Mouse (Mus musculus) lung, postnatal 14 days (tissue): ENCODE measurements around the gene Pfn1.

Source experiments
- DNase-seq: peaks from one replicate; pipeline ENCODE4 v3.0.0; 2021

The Pfn1 gene

GRCm38 (mm10) chr11:70653345-70654197 lies 873 bp downstream of the Pfn1 start:
- DNase-seq = peak; percentile 78

- DNase-seq = no peak
These were observed 1.5 kb downstream of the Pfn1 start for GRCm38 (mm10) chr11:70652884-70653344.

DNA sequence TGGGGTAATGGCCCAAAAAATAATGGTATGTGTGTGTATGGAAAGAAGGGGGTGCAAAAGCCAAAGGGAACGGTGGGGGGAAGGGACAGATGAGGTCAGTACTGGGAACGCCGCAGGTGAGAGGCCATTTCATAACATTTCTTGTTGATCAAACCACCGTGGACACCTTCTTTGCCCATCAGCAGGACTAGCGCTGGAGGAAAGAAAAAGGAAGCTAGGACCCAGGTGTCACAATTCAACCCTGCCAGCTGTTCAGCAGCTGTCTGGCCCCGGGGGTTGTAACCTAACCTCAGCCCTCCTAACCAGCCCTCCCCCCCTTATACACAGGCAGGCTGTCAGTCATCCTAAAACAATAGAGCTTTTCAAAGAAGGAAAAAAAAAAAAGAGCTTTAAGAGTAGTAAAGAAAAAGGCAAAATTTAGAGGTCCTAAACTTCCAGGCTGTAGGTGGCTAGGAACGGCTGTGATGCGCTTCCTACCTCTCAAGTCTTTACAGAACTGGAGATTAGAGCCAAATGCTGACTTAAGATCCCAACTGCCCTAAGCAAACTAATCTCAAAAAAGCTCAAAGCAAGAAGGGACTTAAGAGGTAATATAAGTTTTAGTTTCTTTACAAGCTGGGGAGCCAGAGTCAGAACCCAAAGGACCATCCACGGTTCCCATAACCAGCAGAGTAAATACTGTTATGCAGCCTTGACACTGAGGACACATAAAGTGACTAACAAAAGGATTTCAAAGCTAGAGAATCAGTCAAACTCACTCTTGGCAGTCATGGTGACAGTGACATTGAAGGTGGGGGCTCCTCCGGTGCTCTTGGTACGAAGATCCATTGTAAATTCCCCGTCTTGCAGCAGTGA lies 2.2 kb downstream of the Pfn1 start:
- no peak for DNase-seq

DNA sequence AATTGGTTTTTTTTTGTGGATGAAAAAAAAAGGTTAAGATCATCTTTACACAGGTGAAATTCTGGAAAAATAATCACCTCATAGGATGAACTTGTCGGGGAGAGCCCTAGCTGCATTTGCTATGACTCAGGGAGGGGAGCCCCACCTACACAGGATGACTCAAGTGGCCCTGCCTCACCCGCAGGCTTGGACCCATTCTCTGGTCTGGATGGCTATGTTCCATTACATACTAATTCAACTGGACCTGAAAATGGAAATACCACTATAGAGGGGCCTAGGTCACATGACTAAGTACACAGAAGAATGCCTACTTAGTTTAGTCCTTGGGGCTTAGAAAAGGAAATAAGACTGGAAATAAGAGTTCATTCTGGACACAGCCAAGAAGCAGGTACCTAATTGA lies 3.1 kb downstream of the Pfn1 start:
- DNase-seq = no peak

DNA sequence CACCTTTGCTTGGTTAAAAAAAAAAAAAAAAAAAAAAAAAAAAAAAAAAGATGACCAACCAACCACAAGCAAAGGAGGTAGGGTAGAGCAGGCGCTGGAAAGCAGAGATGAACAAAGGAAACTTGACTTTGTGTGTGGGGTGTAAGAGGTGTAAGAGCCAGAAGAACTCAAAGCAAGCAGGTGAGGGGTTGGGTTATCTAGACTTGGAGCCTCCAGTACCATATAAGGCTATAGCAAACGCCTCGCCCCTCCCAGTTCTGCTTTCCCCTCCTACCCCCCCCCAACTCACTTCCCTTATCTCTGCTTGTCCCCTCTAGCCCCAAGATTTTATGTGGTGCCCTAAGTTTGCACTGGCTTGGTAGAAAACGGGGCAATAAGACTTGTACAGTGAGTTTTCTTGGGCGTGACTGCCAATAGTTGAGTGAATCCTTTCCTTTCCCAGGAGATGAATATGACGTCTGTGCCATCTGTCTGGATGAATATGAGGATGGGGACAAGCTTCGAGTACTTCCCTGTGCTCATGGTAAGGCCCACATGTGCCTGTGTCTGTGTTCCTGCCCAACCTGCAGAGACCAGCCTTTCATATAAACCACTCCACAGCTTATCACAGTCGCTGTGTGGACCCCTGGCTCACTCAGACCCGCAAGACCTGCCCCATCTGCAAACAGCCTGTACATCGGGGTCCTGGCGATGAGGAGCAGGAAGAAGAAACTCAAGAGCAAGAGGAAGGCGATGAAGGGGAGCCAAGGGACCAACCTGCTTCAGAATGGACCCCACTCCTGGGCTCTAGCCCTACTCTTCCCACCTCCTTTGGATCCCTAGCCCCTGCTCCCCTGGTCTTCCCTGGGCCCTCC lies 3.9 kb downstream of the Pfn1 start:
- no peak for DNase-seq

DNA sequence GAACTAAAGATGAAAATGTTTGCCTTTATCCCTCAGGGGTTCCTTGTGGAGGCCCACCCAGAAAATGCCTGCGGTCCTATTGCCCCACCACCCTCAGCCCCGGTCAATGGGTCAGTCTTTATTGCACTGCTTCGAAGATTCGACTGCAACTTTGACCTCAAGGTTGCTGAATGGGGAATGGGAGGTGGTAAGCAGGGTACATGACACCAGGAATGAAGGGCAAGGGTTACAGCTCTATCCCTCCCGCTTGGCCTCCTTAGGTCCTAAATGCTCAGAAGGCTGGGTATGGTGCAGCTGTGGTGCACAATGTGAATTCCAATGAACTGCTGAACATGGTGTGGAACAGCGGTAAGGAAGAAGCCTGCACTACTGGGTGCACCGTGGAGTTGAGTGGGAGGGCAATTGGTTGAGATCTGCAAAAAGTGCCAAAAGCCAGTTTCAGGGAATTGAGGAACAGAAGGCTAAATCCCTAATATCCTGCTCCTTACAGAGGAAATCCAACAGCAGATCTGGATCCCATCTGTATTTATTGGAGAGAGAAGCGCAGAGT lies 5.2 kb downstream of the Pfn1 start:
- no peak for DNase-seq

DNA sequence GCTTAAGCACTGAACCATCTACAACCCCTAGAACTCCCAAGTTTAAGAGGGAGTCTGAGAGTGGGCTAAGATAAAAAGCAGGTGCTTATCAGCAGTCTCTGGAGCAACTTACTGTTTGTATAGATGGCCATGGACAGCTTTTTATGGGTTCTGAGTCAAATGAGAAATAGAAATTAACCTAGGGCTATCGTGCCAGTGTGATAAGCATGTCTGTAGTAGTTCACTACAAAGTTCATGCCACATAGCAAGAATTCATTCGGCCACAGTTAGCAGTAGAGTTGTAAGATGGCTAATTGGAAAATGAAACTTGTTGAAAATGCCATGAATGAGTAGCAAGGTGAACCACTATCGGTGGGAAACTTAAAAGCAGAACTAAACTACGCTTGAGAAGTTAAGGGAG lies 5.9 kb downstream of the Pfn1 start:
- DNase-seq = no peak

DNA sequence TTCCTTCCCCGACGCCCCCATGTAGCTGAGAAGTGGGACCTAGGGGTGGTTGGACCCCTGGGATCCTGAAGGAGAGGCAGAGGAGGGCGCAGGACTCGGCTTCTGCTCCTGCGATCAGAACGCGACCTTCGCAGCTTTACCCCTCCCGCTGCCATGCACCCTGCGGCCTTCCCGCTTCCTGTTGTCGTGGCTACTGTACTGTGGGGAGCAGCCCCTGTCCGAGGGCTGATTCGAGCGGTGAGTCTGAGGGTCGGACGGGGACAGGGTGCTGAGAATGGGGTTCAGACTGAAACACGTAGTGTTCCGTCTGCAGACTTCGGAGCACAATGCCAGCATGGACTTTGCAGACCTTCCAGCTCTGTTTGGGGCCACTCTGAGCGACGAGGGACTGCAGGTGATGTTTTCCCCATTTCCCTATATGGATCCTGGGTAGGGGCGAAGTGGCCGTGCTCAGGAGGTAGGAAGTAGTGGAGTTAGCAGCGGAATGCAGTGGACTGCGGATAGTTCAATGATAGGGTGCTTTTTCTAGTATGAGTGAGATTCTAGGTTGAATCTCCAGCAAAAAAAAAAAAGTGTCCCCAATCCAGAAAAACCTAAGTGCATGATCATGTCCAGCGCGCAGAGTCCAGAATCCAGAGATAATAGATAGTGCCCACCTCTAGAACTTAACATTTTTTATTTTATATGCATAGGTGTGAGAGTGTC lies 6.6 kb downstream of the Pfn1 start:
- DNase-seq = no peak

GRCm38 (mm10) chr11:70646691-70647650 lies 7.5 kb downstream of the Pfn1 start, which contains the start of the genes Rnf167 and Slc25a11:
Gene Rnf167 (plus strand): TSS chr11:70647235.
Gene Slc25a11 (minus strand): TSS chr11:70647479.
- peak; percentile 97 for DNase-seq

- no peak for DNase-seq
These were observed 8.2 kb downstream of the Pfn1 start for GRCm38 (mm10) chr11:70646259-70646555.

- DNase-seq = no peak
These were observed 8.8 kb downstream of the Pfn1 start for GRCm38 (mm10) chr11:70645461-70646258.

- DNase-seq = no peak
These were observed 9.8 kb downstream of the Pfn1 start for GRCm38 (mm10) chr11:70644564-70645103.

- DNase-seq = no peak
These were observed 11.4 kb downstream of the Pfn1 start for GRCm38 (mm10) chr11:70643051-70643450.

DNA sequence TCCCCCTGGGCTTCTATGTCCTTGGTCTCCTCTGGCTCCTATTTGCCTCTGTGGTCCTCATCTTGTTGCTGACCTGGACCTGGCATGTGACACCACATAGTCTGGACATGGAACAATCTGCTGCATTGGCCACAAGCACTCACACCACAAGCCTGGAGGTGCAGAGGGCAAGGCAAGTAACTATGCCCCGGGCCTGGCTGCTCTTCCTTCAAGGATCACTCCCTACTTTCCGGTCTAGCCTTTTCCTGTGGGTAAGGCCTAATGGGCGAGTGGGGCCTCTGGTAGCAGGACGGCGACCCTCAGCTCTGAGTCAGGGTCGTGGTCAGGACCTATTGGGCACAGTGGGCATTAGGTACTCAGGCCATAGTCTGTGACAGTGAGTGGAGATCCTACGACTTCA lies 13.2 kb downstream of the Pfn1 start:
- no peak for DNase-seq

DNA sequence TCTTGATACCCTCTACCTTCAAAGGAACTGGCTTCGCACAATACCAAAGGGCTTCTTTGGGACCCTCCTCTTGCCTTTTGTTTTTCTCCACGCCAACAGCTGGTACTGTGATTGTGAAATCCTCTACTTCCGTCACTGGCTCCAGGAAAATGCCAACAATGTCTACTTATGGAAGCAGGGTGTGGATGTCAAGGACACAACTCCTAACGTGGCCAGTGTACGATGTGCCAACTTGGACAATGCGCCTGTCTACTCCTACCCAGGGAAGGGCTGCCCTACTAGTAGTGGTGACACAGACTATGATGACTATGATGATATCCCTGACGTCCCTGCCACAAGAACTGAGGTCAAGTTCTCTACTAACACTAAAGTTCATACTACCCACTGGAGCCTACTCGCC lies 14.5 kb downstream of the Pfn1 start:
- DNase-seq = no peak

- no peak for DNase-seq
These were observed 15.6 kb downstream of the Pfn1 start, which contains the start of gene Gp1ba for GRCm38 (mm10) chr11:70638714-70639278. Gene Gp1ba (plus strand): TSS chr11:70639122.

DNA sequence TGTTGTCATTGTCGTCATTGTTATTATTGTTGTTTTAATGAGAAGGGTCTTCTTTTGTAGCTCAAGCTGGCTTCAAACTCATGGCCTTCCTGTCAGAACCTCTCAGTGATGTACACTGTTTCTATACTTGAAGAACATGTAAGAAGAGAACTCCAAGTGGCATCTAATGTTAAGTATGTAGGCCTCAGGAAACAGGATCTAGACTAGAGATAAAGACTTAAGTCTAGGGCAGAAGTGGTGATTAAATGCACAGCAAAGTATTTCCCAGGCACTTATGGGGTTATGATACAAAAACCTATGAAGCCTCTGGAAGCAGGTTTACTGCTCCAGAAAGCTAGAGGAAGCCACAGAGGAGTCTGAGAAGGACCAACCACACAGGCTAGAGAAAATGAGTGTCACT lies 16.2 kb downstream of the Pfn1 start:
- no peak for DNase-seq

GRCm38 (mm10) chr11:70637764-70638163 lies 16.7 kb downstream of the Pfn1 start:
- DNase-seq = no peak

DNA sequence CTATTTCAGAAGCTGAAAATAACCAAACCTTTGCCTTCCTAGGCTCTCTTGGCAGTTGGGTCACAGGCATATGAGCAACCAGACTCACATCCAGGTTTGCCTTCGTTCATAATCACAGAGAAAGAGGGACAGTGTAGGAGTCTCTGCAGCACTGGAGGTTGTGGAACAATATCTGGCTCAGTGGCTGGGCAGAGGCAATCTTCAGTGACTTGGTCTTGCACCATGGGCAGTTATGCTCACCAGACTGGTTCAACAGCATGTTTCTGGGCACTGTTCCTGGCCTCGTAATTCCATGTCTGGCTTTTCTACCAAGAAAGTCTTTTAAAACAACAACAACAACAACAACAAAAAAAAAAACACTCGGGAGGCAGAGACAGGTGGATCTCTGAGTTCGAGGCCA lies 18.8 kb downstream of the Pfn1 start:
- DNase-seq = no peak
